Mouse (Mus musculus): ENCODE results near the gene Garnl3. TPM values are rescaled to one million over a fixed set of nuclear protein-coding genes. Genes with fewer than 3 reads are reported as not detected.

The Garnl3 gene
- total and polyA plus RNA-seq, 3 experiments: 0.08 to 0.19 TPM; not detected in 1

- no peaks in the 10 kb centered on the region for H3K79me2 ChIP-seq (replicated peaks; ENCODE audit: control insufficient read depth, extremely low read depth, insufficient read depth, poor library complexity, severe bottlenecking)
- H3K4me1 ChIP-seq (ENCODE audit: control insufficient read depth in 1 of 2, insufficient read depth in 2 of 2): peaks cover 0 to 13% of the 10 kb centered on the region in 2 experiments; a peak in 1 of 4 replicates
- H3K4me2 ChIP-seq (ENCODE audit: insufficient read depth, low read depth, poor library complexity, severe bottlenecking): no peak overlapping the region
- no peak overlapping the region for H3K9ac ChIP-seq (ENCODE audit: insufficient read depth, low read depth)
- no peaks in the 10 kb centered on the region for H3K27me3 ChIP-seq (replicated peaks)
- DNase-seq (ENCODE audit: extremely low read depth): no peak
- no peaks in the 10 kb centered on the region for H3K9me3 ChIP-seq (replicated peaks; ENCODE audit: low read length)
- in situ Hi-C loops (cut with MboI; ENCODE audit: low pct_ligation_motif_present, low pct_unique_long_range_greater_than_20kb, low sequenced_read_pairs): no loop called here
- dilution Hi-C loops (cut with MboI; ENCODE audit: extremely low pct_ligation_motif_present, extremely low pct_unique_long_range_greater_than_20kb, low sequenced_read_pairs): no loop called here
- peaks cover 0 to 7% of the 10 kb centered on the region in 2 experiments for H3K36me3 ChIP-seq (replicated peaks in 1 of 2; ENCODE audit: control insufficient read depth in 1 of 2, insufficient read depth in 1 of 2, low read length in 1 of 2)
- H3K27ac ChIP-seq (ENCODE audit: insufficient read depth, low read depth): no peak overlapping the region
- TF ChIP-seq BHLHE40 (IDR thresholded peaks at IDR 0.05; ENCODE audit: low read depth, low read length): no peak
- no peak for TF ChIP-seq MAX (IDR thresholded peaks at IDR 0.05; ENCODE audit: low read length)
- TF ChIP-seq ELF1 (IDR thresholded peaks at IDR 0.05; ENCODE audit: low read depth, low read length): no peak
- no peak for TF ChIP-seq UBTF (IDR thresholded peaks at IDR 0.05; ENCODE audit: low read depth, low read length)
- no peak for TF ChIP-seq GABPA (IDR thresholded peaks at IDR 0.05; ENCODE audit: insufficient replicate concordance, low read depth, low read length)
- TF ChIP-seq USF2 (conservative IDR thresholded peaks at IDR 0.05; ENCODE audit: low read depth, low read length): no peak
- TF ChIP-seq RAD21 (IDR thresholded peaks at IDR 0.05; ENCODE audit: low read depth, low read length): no peak
- no peak for TF ChIP-seq POLR2A (IDR thresholded peaks at IDR 0.05; ENCODE audit: low read depth, low read length)
- no peak for TF ChIP-seq RCOR1 (conservative IDR thresholded peaks at IDR 0.05; ENCODE audit: low read depth, low read length)
- no peak for TF ChIP-seq NRF1 (IDR thresholded peaks at IDR 0.05; ENCODE audit: low read depth, low read length)
- TF ChIP-seq JUN (IDR thresholded peaks at IDR 0.05; ENCODE audit: insufficient read depth, low read depth, low read length): no peak
- no peak for TF ChIP-seq ZMIZ1 (IDR thresholded peaks at IDR 0.05; ENCODE audit: low read depth, low read length)
- no peak for TF ChIP-seq NELFE (IDR thresholded peaks at IDR 0.05; ENCODE audit: low read depth, low read length)
- TF ChIP-seq MAFK (IDR thresholded peaks at IDR 0.05; ENCODE audit: insufficient replicate concordance, low read length): no peak
- no peak for TF ChIP-seq MAZ (IDR thresholded peaks at IDR 0.05; ENCODE audit: low read depth, low read length)
- H3K4me3 ChIP-seq (replicated peaks in 1 of 3; ENCODE audit: low read depth in 2 of 3, low read length in 2 of 3, poor library complexity in 1 of 3): no peak overlapping the region
Measured at GRCm38 (mm10) chr2:33164646-33165045, 33.2 kb upstream of the Garnl3 start.

- peaks cover 0 to 7% of the 10 kb centered on the region in 2 experiments for H3K36me3 ChIP-seq (replicated peaks in 1 of 2; ENCODE audit: control insufficient read depth in 1 of 2, insufficient read depth in 1 of 2, low read length in 1 of 2)
- DNase-seq (ENCODE audit: extremely low read depth): no peak
- no peaks in the 10 kb centered on the region for H3K9me3 ChIP-seq (replicated peaks; ENCODE audit: low read length)
- no peaks in the 10 kb centered on the region for H3K27me3 ChIP-seq (replicated peaks)
- TF ChIP-seq IRF4 (IDR thresholded peaks at IDR 0.05; ENCODE audit: low read depth, low read length): no peak
- TF ChIP-seq ZNF384 (IDR thresholded peaks at IDR 0.05; ENCODE audit: low read depth, low read length): no peak
- no peak for TF ChIP-seq ZMIZ1 (IDR thresholded peaks at IDR 0.05; ENCODE audit: low read depth, low read length)
- H3K79me2 ChIP-seq (replicated peaks; ENCODE audit: control insufficient read depth, extremely low read depth, insufficient read depth, poor library complexity, severe bottlenecking): no peaks in the 10 kb centered on the region
- in situ Hi-C loops (cut with MboI; ENCODE audit: low pct_ligation_motif_present, low pct_unique_long_range_greater_than_20kb, low sequenced_read_pairs): no loop called here
- no peak overlapping the region for H3K9ac ChIP-seq (ENCODE audit: insufficient read depth, low read depth)
- H3K4me3 ChIP-seq (replicated peaks in 1 of 3; ENCODE audit: low read depth in 2 of 3, low read length in 2 of 3, poor library complexity in 1 of 3): no peak overlapping the region
- dilution Hi-C loops (cut with MboI; ENCODE audit: extremely low pct_ligation_motif_present, extremely low pct_unique_long_range_greater_than_20kb, low sequenced_read_pairs): no loop called here
- H3K4me1 ChIP-seq (ENCODE audit: control insufficient read depth in 1 of 2, insufficient read depth in 2 of 2): peaks cover 0 to 14% of the 10 kb centered on the region in 2 experiments; a peak in 2 of 4 replicates
- no peak overlapping the region for H3K4me2 ChIP-seq (ENCODE audit: insufficient read depth, low read depth, poor library complexity, severe bottlenecking)
- H3K27ac ChIP-seq (ENCODE audit: insufficient read depth, low read depth): no peak overlapping the region
Measured at GRCm38 (mm10) chr2:33162126-33162525, 30.7 kb upstream of the Garnl3 start.

All from CH12.LX (cell line).